Mouse (Mus musculus) embryonic fibroblast, embryonic 13.5 days (primary cell): Measurements from ENCODE around the gene Aip.

ENCODE experiments used
- CTCF ChIP-seq: IDR thresholded peaks from 2 replicates; pipeline ENCODE4 v1.5.1; 2011; ENCODE audit warnings: mild to moderate bottlenecking, control low read depth, low read length, moderate library complexity, borderline replicate concordance; ENCODE audit not compliant: insufficient read depth
- POLR2A ChIP-seq: IDR thresholded peaks from 2 replicates; pipeline ENCODE4 v1.6.1; 2011; ENCODE audit warnings: low read depth, mild to moderate bottlenecking, control low read depth, low read length, moderate library complexity

DNA sequence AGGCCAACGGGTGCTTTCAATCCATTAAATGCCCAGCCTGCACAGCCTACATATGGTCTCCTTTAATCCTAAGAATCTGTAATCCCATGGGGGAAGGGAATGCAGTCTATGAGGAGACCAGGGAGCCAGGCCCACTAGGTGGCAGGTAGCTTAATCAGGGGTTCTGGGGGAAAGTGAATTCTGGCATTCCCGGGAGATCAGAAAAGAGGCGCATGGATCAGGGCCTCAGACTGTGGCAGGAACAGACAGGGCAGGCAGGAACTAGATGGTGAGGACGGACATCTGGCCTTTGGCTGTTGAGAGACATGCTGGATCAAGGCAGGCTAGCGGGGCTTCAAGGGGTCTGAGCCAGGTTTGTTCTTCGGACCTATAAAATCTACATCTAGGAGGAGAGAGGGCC, 24.2 kb downstream of the Aip start:
- TF ChIP-seq POLR2A = no peak
- TF ChIP-seq CTCF = no peak
